Mouse (Mus musculus): ENCODE results near the gene Chst11. TPM values are rescaled to one million over a fixed set of nuclear protein-coding genes. Genes with fewer than 3 reads are reported as not detected.

Gene Chst11
- polyA plus RNA-seq, 1 experiment: 10.4 TPM

DNA sequence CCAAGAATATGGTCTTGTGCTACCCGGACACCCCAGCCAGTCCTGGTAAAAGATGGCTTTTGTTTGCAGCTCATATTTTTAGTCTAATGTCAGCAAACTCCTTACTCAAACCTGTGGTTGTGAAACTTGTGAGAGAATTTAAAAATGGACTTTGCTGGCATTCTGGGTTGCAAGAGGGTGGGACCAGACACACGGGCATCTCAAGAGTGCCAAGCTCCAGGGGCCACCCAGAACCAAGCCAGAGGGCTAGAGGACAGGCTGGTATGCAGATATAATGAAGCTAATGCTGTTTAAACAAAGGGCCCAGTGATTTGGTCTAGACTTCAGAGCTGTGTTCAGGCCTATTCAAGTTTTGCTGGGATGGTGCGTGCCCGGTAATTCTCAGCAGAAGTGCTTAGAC is 2.1 kb downstream of the Chst11 start:
- H3K27me3 ChIP-seq (replicated peaks): peaks cover 12% of the 10 kb centered on the region
- H3K4me1 ChIP-seq: peaks cover 86% of the 10 kb centered on the region
- TF ChIP-seq FLI1 (IDR thresholded peaks at IDR 0.05; ENCODE audit: low read length): no peak
- no peak for TF ChIP-seq GATA1 (IDR thresholded peaks at IDR 0.05; ENCODE audit: borderline replicate concordance, low read length)
- peak overlapping the region; percentile 95 for H3K4me3 ChIP-seq (replicated peaks)
- H3K36me3 ChIP-seq (replicated peaks; ENCODE audit: low read length): peaks cover 27% of the 10 kb centered on the region
- H3K9me3 ChIP-seq: no peaks in the 10 kb centered on the region

DNA sequence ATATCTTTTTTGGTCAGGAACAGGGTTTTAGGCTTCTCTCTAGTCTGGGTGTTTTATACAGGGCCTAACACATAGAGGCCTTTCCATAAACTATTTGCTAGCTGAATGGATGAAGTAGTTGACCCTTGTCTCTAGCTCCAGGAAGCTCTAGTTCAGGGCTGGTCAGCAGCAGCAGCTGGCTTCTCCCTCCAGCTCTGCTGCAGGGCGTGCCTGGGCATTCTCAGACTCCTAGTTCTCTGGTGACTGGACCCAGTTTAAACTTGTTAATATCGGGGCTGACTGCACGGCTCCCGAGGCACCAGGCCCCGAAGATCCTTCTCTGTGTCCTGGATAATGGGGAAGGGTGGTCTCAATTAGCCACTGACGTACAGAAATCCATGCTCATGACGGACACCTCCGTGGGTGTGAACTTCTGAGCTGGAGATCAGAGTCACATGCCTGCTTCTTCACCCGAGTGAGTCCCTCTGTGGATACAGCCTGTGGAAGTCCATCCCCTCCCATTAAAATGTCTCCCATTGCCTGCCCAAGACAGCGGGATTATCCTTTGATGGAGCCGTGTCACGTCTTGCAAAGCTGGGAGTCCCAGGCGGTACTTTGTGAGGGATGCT is 4.2 kb downstream of the Chst11 start:
- Histone ChIP-seq H3K27me3 (replicated peaks) (no peaks in the 10 kb centered on the region), H3K36me3 (replicated peaks; ENCODE audit: low read length) (peaks cover 42% of the 10 kb centered on the region), H3K4me3 (replicated peaks) (peak overlapping the region; percentile 59), H3K4me1 (peaks cover 86% of the 10 kb centered on the region), H3K9me3 (no peaks in the 10 kb centered on the region)
- TF ChIP-seq FLI1 (IDR thresholded peaks at IDR 0.05; ENCODE audit: low read length): no peak
- TF ChIP-seq GATA1 (IDR thresholded peaks at IDR 0.05; ENCODE audit: borderline replicate concordance, low read length): no peak

DNA sequence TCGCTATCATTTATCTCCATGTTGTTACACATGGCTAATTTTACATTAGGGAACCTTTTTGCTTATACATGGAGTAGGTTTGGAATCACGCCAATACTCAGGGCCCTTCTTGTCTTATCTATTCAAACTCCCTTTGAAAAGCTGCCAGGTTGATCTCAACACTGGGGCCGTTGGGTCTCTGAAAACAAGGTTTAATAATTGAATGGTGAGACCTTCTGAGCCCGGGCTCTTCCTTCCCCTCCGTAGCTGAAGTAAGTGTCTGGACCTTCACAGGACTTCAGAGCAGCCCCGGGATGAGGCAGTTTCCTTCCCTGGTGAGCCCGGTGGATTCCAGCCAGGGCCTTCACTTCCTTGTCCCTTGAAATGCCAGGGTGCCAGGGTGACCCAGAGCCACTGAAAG is 5.6 kb downstream of the Chst11 start:
- no peaks in the 10 kb centered on the region for H3K27me3 ChIP-seq (replicated peaks)
- H3K9me3 ChIP-seq: no peaks in the 10 kb centered on the region
- TF ChIP-seq GATA1 (IDR thresholded peaks at IDR 0.05; ENCODE audit: borderline replicate concordance, low read length) (no peak), FLI1 (IDR thresholded peaks at IDR 0.05; ENCODE audit: low read length) (no peak)
- H3K4me1 ChIP-seq: peaks cover 95% of the 10 kb centered on the region
- peaks cover 53% of the 10 kb centered on the region for H3K36me3 ChIP-seq (replicated peaks; ENCODE audit: low read length)
- H3K4me3 ChIP-seq (replicated peaks): no peak overlapping the region

GRCm38 (mm10) chr10:82991756-82992519 is 6.6 kb downstream of the Chst11 start:
- H3K27me3 ChIP-seq (replicated peaks): no peaks in the 10 kb centered on the region
- H3K9me3 ChIP-seq: no peaks in the 10 kb centered on the region
- peaks cover 98% of the 10 kb centered on the region for H3K4me1 ChIP-seq
- TF ChIP-seq GATA1 (IDR thresholded peaks at IDR 0.05; ENCODE audit: borderline replicate concordance, low read length): no peak
- TF ChIP-seq FLI1 (IDR thresholded peaks at IDR 0.05; ENCODE audit: low read length): no peak
- H3K36me3 ChIP-seq (replicated peaks; ENCODE audit: low read length): peaks cover 63% of the 10 kb centered on the region
- H3K4me3 ChIP-seq (replicated peaks): peak overlapping the region; percentile 71

DNA sequence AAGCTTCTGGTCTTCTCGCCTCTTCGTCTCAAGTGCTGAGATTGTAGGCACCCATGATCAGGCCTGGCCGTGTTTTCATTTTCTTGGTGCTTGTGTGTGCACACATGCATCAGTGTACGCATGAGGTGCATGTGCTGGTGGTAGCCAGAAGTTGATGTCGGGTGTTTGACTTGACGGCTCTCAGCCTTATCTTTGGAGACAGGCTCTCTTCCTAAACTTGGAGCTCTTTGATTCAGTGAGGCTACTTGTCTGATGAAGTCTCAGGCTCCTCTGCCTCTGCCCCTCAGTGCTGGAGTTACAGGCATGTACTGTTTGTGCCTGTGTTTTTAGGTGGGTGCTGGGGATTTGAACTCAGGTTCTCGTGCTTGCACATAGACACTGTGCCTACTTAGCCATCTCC is 9.0 kb downstream of the Chst11 start:
- peaks cover 6% of the 10 kb centered on the region; the same call in 1 of the 2 replicates for H3K9me3 ChIP-seq
- H3K36me3 ChIP-seq (replicated peaks; ENCODE audit: low read length): peaks cover 86% of the 10 kb centered on the region
- no peak overlapping the region for H3K4me3 ChIP-seq (replicated peaks)
- H3K4me1 ChIP-seq: peaks cover 100% of the 10 kb centered on the region
- TF ChIP-seq FLI1 (IDR thresholded peaks at IDR 0.05; ENCODE audit: low read length) (no peak), GATA1 (IDR thresholded peaks at IDR 0.05; ENCODE audit: borderline replicate concordance, low read length) (no peak)
- no peaks in the 10 kb centered on the region for H3K27me3 ChIP-seq (replicated peaks)

- Histone ChIP-seq H3K9me3 (peaks cover 6% of the 10 kb centered on the region; the same call in 1 of the 2 replicates), H3K36me3 (replicated peaks; ENCODE audit: low read length) (peaks cover 71% of the 10 kb centered on the region), H3K4me3 (replicated peaks) (peak overlapping the region; percentile 69), H3K4me1 (peaks cover 99% of the 10 kb centered on the region), H3K27me3 (replicated peaks) (no peaks in the 10 kb centered on the region)
- TF ChIP-seq FLI1 (IDR thresholded peaks at IDR 0.05; ENCODE audit: low read length) (no peak), GATA1 (IDR thresholded peaks at IDR 0.05; ENCODE audit: borderline replicate concordance, low read length) (no peak; the same call in 2 of the 3 replicates)
Measured at GRCm38 (mm10) chr10:82997460-82997859, 12.2 kb downstream of the Chst11 start.

DNA sequence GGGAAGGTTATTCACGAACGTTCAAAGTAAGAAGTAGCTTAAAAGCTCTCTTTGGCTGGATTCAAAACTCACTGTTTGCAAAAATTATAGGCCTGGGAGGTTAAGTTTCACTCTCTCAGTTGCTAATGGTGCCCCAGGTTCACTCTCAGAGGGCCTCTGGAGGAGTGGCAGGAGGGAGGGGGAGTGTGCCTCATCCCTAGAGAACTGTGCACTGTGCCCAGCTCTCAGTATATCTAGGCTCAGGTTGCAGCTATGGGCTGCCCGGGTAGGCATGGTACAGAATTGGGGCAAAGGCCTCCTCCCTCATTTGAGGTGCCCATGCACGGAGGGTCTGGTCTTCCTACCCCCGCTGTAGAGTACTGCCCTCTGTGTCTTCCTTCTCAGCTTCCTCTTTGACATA is 14.9 kb downstream of the Chst11 start:
- H3K36me3 ChIP-seq (replicated peaks; ENCODE audit: low read length): peaks cover 65% of the 10 kb centered on the region
- peaks cover 6% of the 10 kb centered on the region; the same call in 1 of the 2 replicates for H3K9me3 ChIP-seq
- peaks cover 99% of the 10 kb centered on the region for H3K4me1 ChIP-seq
- no peaks in the 10 kb centered on the region for H3K27me3 ChIP-seq (replicated peaks)
- TF ChIP-seq GATA1 (IDR thresholded peaks at IDR 0.05; ENCODE audit: borderline replicate concordance, low read length): no peak
- TF ChIP-seq FLI1 (IDR thresholded peaks at IDR 0.05; ENCODE audit: low read length): no peak
- H3K4me3 ChIP-seq (replicated peaks): peak overlapping the region; percentile 50

DNA sequence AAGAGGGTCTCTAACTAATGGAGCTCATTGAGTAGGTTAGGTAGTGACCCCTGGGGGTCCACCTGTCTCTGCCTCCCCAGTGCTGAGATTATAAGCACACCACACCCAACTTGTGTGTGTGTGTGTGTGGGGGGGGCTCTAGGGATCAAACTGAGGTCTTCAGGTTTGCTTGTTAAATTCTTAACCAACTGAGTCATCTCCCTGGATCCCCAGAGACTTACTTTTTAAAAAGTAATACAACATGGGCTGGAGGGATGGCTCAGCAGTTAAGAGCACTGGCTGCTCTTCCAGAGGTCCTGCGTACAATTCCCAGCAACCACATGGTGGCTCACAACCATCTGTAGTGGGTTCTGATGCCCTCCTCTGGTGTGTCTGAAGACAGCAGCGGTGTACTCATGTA is 15.4 kb downstream of the Chst11 start:
- TF ChIP-seq FLI1 (IDR thresholded peaks at IDR 0.05; ENCODE audit: low read length) (no peak), GATA1 (IDR thresholded peaks at IDR 0.05; ENCODE audit: borderline replicate concordance, low read length) (no peak)
- peaks cover 64% of the 10 kb centered on the region for H3K36me3 ChIP-seq (replicated peaks; ENCODE audit: low read length)
- peaks cover 99% of the 10 kb centered on the region for H3K4me1 ChIP-seq
- H3K27me3 ChIP-seq (replicated peaks): no peaks in the 10 kb centered on the region
- H3K4me3 ChIP-seq (replicated peaks): no peak overlapping the region
- H3K9me3 ChIP-seq: peaks cover 7% of the 10 kb centered on the region; the same call in 1 of the 2 replicates

- H3K9me3 ChIP-seq: peaks cover 19% of the 10 kb centered on the region
- peaks cover 63% of the 10 kb centered on the region for H3K36me3 ChIP-seq (replicated peaks; ENCODE audit: low read length)
- no peak for TF ChIP-seq FLI1 (IDR thresholded peaks at IDR 0.05; ENCODE audit: low read length)
- TF ChIP-seq GATA1 (IDR thresholded peaks at IDR 0.05; ENCODE audit: borderline replicate concordance, low read length): no peak
- H3K27me3 ChIP-seq (replicated peaks): no peaks in the 10 kb centered on the region
- peaks cover 99% of the 10 kb centered on the region for H3K4me1 ChIP-seq
- H3K4me3 ChIP-seq (replicated peaks): peak overlapping the region; percentile 88
Measured at GRCm38 (mm10) chr10:83003899-83004298, 18.6 kb downstream of the Chst11 start.

DNA sequence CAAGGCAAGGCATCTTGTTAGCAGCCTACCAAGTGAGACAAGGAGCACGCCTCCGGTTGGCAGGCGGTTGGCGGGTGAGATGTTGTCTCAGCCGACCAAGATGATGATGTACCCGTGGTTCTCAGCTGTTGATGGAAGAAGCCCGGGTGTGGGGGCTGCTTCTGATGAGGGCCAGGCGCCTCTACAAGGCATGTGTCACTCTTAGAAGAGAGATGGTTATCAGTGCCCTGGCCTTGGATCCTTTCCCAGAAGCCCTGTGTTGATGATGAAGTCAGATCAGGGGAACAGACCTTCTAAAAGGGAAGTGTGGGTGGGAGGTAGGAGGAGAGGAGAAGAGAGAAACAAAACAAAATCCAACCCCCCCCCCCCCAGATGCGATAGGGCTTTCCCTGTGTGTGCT is 19.1 kb downstream of the Chst11 start:
- Histone ChIP-seq H3K9me3 (peaks cover 19% of the 10 kb centered on the region), H3K4me1 (peaks cover 99% of the 10 kb centered on the region), H3K4me3 (replicated peaks) (peak overlapping the region; percentile 88), H3K36me3 (replicated peaks; ENCODE audit: low read length) (peaks cover 63% of the 10 kb centered on the region), H3K27me3 (replicated peaks) (no peaks in the 10 kb centered on the region)
- no peak for TF ChIP-seq FLI1 (IDR thresholded peaks at IDR 0.05; ENCODE audit: low read length)
- TF ChIP-seq GATA1 (IDR thresholded peaks at IDR 0.05; ENCODE audit: borderline replicate concordance, low read length): no peak

Measured in megakaryocyte, embryonic 14.5 days (primary cell).